Mouse (Mus musculus): Measurements from ENCODE around the gene Mttp. TPM values are rescaled to one million over a fixed set of nuclear protein-coding genes. Genes with fewer than 3 reads are reported as not detected.
A peak's percentile ranks its signal among the peaks of the same experiment; 100 is the strongest.

The Mttp gene
- polyA plus RNA-seq, 1 experiment from 2014 or later, result 8.9 TPM

DNA sequence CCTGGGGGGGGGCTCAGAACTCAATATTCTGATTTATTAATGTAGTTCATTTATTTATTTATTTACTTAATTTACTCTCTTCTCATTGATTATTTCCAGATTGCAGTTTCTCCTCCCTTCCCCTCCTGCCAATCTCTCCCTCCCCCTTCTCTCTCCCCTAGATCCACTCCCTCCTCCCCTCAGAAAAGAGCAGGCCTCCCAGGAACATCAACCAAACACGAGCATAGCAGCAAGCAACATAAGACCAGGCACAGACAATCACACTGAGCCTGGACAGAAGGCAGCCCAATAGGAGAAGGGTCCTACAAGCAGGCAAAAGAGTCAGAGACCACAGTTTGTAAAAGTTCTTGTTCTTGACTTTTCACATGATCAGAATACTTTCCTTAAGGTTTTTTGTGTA, 73.8 kb downstream of the Mttp start:
- no peaks in the 10 kb centered on the region; the same call in 1 of the 2 replicates for H3K27me3 ChIP-seq (ENCODE audit: low read depth, poor library complexity, severe bottlenecking)
- H3K4me3 ChIP-seq, result no peak overlapping the region
- H3K9me3 ChIP-seq (replicated peaks), result no peaks in the 10 kb centered on the region
- 0% methylated on average over 1 of the region's 1 CpGs for WGBS
- DNase-seq (ENCODE audit: low spot score), result no peak
- H3K27ac ChIP-seq, result peak overlapping the region; percentile 73; the same call in 1 of the 2 replicates
- H3K4me1 ChIP-seq, result peaks cover 35% of the 10 kb centered on the region
- no peaks in the 10 kb centered on the region for H3K36me3 ChIP-seq

DNA sequence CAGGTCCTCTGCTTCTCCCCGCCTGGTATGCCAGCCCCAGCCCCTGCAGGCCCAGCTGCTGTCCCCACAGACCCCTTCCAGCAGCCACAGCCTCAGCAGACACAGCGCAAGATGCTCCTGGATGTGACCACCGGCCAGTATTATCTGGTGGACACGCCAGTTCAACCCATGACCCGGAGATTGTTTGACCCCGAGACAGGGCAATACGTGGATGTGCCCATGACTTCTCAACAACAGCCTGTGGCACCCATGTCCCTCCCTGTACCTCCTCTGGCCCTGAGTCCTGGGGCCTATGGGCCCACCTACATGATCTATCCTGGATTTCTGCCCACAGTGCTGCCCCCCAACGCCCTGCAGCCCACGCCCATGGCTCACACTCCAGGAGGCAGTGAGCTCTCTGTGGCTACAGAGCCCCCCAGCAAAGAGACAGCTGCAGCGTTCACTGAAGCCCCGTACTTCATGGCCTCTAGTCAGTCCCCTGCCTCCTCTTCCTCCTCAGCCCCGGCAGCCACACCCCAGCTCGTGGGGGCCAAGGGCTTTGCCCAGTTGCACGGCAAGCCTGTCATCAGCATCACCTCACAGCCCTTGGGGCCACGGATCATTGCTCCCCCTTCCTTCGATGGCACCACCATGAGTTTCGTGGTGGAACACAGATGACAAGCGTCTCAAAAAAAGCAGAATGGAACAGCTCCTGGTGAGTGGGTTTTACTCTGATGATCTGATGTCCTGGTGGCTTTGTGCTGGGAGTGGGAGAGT, 74.8 kb downstream of the Mttp start:
- Histone ChIP-seq H3K4me1 (peaks cover 44% of the 10 kb centered on the region), H3K4me3 (no peak overlapping the region), H3K27ac (peak overlapping the region; percentile 73), H3K27me3 (ENCODE audit: low read depth, poor library complexity, severe bottlenecking) (no peaks in the 10 kb centered on the region; the same call in 1 of the 2 replicates), H3K9me3 (replicated peaks) (no peaks in the 10 kb centered on the region), H3K36me3 (no peaks in the 10 kb centered on the region)
- no peak for DNase-seq (ENCODE audit: low spot score)
- WGBS, result 75% methylated on average over 18 of the region's 18 CpGs

DNA sequence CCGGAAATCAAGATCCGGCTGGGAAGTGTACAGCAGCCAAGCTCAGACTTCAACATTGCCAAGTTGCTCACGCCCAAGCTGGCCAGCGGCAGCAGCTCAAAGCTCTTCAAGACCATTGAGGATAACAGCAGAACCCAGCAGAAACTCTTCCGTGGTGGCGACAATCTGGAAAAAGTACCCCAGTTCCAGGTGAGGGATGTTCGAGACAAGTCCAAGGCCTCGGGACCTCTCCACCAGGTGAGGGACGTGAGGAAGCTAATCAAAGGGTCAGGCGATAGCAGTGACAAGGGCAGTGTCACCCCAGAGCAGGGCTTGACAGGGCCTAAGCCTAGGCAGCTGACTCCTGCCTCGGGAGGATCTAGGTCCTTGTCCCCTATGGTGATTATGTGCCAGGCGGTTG, 76.7 kb downstream of the Mttp start:
- DNase-seq (ENCODE audit: low spot score), result no peak
- Histone ChIP-seq H3K36me3 (no peaks in the 10 kb centered on the region), H3K9me3 (replicated peaks) (no peaks in the 10 kb centered on the region), H3K27ac (no peak overlapping the region), H3K4me3 (no peak overlapping the region), H3K27me3 (ENCODE audit: low read depth, poor library complexity, severe bottlenecking) (no peaks in the 10 kb centered on the region; the same call in 1 of the 2 replicates), H3K4me1 (peaks cover 51% of the 10 kb centered on the region)
- WGBS, result 96% methylated on average over 12 of the region's 12 CpGs

DNA sequence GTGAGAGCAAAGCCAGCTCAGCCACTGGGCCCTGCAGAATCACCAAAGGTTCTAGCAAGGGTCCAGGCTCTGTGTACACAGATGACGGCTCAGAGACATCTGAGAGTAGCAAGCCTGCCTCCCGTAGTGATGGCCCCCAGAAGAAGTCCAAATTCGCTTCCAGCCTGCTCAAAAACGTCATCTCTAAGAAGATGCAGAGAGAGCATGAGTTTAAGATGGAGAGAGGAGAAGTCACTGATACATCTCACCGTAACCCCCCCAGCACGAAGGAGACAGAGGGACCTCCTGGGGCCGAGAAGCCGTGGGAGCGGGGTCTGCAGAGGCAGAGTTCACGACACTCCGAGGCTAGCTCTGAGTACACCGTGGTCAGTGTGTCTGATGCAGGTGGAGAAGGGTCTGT, 77.5 kb downstream of the Mttp start, which contains the start of gene Gm5105:
Gm5105 (minus strand) TSS at position 101 of the 400 bp plus-strand sequence.
- WGBS, result 92% methylated on average over 12 of the region's 12 CpGs
- H3K4me3 ChIP-seq, result no peak within 1 kb of the TSS
- H3K9me3 ChIP-seq (replicated peaks), result no peaks in the 10 kb centered on the region
- H3K4me1 ChIP-seq, result peaks cover 51% of the 10 kb centered on the region
- H3K27ac ChIP-seq, result peak within 1 kb of the TSS; percentile 51; the same call in 1 of the 2 replicates
- DNase-seq (ENCODE audit: low spot score), result no peak
- no peaks in the 10 kb centered on the region; the same call in 1 of the 2 replicates for H3K27me3 ChIP-seq (ENCODE audit: low read depth, poor library complexity, severe bottlenecking)
- no peaks in the 10 kb centered on the region for H3K36me3 ChIP-seq

DNA sequence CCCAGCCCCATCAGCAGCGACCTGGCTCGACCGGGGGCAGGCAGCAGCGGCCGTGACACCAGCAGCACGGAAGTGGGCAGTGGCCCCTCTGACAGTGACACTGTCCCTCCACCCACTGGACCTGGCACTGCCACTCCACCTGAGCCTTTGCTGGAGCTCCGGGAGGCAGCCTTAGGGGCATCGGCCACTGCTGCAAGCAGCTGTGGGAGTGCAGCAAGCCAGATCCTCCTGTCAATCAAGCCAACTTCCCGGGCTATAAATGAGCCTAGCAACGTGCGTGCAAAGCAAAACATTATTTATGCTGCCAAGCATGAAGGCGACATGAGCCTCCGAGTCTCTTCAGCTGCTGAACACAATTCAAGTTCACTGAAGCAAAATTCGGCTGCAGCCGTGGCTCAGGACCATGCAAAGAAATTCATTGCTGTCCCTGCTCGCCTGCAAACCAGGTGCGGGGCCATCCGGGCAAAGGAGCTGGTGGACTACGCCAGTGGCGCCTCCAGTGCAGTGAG, 78.4 kb downstream of the Mttp start:
- H3K27ac ChIP-seq, result peak overlapping the region; percentile 51; the same call in 1 of the 2 replicates
- no peaks in the 10 kb centered on the region; the same call in 1 of the 2 replicates for H3K27me3 ChIP-seq (ENCODE audit: low read depth, poor library complexity, severe bottlenecking)
- WGBS, result 89% methylated on average over 20 of the region's 20 CpGs
- peaks cover 48% of the 10 kb centered on the region for H3K4me1 ChIP-seq
- H3K36me3 ChIP-seq, result no peaks in the 10 kb centered on the region
- no peak for DNase-seq (ENCODE audit: low spot score)
- no peaks in the 10 kb centered on the region for H3K9me3 ChIP-seq (replicated peaks)
- H3K4me3 ChIP-seq, result no peak overlapping the region

DNA sequence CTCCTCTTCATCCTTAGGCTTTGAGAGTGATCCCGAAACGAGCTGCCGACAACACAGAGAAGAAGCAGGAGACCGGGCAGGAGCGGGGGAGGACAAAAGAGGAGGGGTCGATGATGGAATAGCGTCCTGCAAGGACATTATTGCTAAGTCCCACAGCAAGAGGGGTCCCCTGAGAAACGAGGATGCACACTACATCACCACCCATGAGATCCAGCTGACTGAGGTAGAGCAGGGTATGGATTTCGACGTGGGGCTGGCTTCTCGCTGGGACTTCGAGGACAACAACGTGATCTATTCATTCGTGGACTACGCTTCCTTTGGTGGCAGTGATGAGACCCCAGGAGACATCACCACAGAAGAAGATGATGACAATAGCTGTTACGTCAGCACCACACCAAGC, 78.8 kb downstream of the Mttp start:
- no peaks in the 10 kb centered on the region for H3K9me3 ChIP-seq (replicated peaks)
- no peaks in the 10 kb centered on the region for H3K36me3 ChIP-seq
- DNase-seq (ENCODE audit: low spot score), result no peak
- whole genome bisulfite sequencing, result 90% methylated on average over 16 of the region's 16 CpGs
- H3K27me3 ChIP-seq (ENCODE audit: low read depth, poor library complexity, severe bottlenecking), result no peaks in the 10 kb centered on the region; the same call in 1 of the 2 replicates
- peaks cover 43% of the 10 kb centered on the region for H3K4me1 ChIP-seq
- H3K4me3 ChIP-seq, result no peak overlapping the region
- peak overlapping the region; percentile 51 for H3K27ac ChIP-seq

- peak within 1 kb of the TSS; percentile 51 for H3K27ac ChIP-seq
- no peak within 1 kb of the TSS for H3K4me3 ChIP-seq
- H3K4me1 ChIP-seq, result peaks cover 34% of the 10 kb centered on the region
- no peaks in the 10 kb centered on the region for H3K36me3 ChIP-seq
- 82% methylated on average over 33 of the region's 33 CpGs for WGBS
- no peaks in the 10 kb centered on the region for H3K9me3 ChIP-seq (replicated peaks)
- DNase-seq (ENCODE audit: low spot score), result no peak
- H3K27me3 ChIP-seq (ENCODE audit: low read depth, poor library complexity, severe bottlenecking), result no peaks in the 10 kb centered on the region; the same call in 1 of the 2 replicates
These were observed 79.8 kb downstream of the Mttp start, which contains the start of gene 1110002E22Rik for GRCm38 (mm10) chr3:138064732-138065645. Gene 1110002E22Rik, plus strand, starts transcription at chr3:138065052.

DNA sequence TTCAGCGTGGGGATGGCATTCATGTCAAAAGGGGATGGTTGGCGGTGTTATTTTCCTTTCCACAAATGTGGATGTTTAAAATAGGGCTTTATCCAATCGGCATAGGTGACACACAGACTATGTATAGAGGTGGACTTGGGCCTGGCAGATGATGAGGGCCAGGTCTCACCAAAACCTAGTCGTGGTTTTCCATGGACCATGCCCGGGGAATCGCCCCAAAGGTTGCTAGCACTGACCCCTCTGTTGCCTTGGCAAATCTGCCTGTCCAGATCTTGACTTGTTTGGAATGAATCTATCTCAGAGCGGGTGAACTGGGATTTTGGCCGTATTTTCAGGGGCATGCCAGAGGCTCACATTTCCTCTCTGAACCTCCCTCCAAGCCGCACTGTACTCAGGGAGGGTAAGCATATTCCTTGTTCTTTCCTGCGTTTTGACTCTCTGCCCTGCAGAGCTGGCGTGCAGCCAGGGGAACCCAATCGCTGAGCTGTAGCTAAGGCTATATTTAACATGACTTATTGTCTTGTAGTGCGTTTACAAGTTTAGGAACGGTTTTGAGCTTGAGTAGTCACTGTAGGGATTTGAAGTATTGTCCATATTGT, 80.9 kb downstream of the Mttp start:
- no peaks in the 10 kb centered on the region for H3K9me3 ChIP-seq (replicated peaks)
- H3K27me3 ChIP-seq (ENCODE audit: low read depth, poor library complexity, severe bottlenecking), result no peaks in the 10 kb centered on the region; the same call in 1 of the 2 replicates
- H3K4me3 ChIP-seq, result no peak overlapping the region
- H3K27ac ChIP-seq, result no peak overlapping the region
- 82% methylated on average over 14 of the region's 14 CpGs for WGBS
- H3K36me3 ChIP-seq, result no peaks in the 10 kb centered on the region
- no peak for DNase-seq (ENCODE audit: low spot score)
- H3K4me1 ChIP-seq, result peaks cover 26% of the 10 kb centered on the region

- WGBS, result 90% methylated on average over 4 of the region's 4 CpGs
- no peak overlapping the region for H3K27ac ChIP-seq
- peaks cover 26% of the 10 kb centered on the region for H3K4me1 ChIP-seq
- H3K27me3 ChIP-seq (ENCODE audit: low read depth, poor library complexity, severe bottlenecking), result no peaks in the 10 kb centered on the region; the same call in 1 of the 2 replicates
- no peaks in the 10 kb centered on the region for H3K36me3 ChIP-seq
- no peaks in the 10 kb centered on the region for H3K9me3 ChIP-seq (replicated peaks)
- no peak overlapping the region for H3K4me3 ChIP-seq
- no peak for DNase-seq (ENCODE audit: low spot score)
These were observed 82.1 kb downstream of the Mttp start for GRCm38 (mm10) chr3:138062673-138063072.

DNA sequence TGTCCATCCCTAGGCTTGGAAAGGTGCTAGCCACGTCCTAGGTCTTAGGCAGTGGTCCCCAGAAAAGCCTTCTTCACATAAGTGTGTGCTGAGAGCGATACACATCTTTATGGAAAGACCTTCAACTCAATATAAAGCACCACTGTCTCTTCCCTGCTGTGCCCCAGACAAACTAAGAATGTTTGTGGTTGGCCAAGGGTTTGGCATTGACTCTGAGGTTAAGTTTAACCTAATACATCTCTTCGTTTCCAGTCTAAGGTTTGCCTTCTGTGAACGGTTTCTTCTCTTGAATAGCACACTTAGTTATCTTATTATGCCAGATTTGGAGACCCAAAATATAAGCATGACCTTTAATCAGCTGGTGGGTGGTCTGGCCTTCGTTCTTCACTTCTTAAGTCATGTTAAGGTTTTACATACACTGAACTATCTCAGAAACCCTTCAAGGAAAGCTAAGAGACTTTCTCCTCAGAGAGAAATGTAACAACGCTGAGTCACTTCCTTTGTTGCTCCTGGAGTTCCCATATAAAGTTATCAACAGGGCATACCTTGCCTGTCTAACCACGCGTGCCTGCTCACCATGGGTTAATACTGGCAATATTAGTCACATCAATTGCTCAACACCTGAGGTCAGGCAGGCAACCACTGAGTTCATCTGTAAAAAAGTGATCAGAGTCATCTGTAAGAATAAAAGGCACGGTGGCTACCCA, 83.4 kb downstream of the Mttp start:
- 90% methylated on average over 9 of the region's 9 CpGs for WGBS

GRCm38 (mm10) chr3:138060429-138060828, 84.3 kb downstream of the Mttp start:
- 89% methylated on average over 7 of the region's 7 CpGs for WGBS
- no peak for DNase-seq (ENCODE audit: low spot score)
- H3K27me3 ChIP-seq (ENCODE audit: low read depth, poor library complexity, severe bottlenecking), result no peaks in the 10 kb centered on the region
- no peak overlapping the region for H3K4me3 ChIP-seq
- H3K36me3 ChIP-seq, result no peaks in the 10 kb centered on the region
- H3K4me1 ChIP-seq, result peaks cover 16% of the 10 kb centered on the region
- H3K9me3 ChIP-seq (replicated peaks), result no peaks in the 10 kb centered on the region
- H3K27ac ChIP-seq, result no peak overlapping the region

More for the DNA sequence above, 83.4 kb downstream of the Mttp start:
- Histone ChIP-seq H3K4me3 (no peak overlapping the region), H3K27me3 (ENCODE audit: low read depth, poor library complexity, severe bottlenecking) (no peaks in the 10 kb centered on the region), H3K36me3 (no peaks in the 10 kb centered on the region), H3K4me1 (peaks cover 22% of the 10 kb centered on the region), H3K9me3 (replicated peaks) (no peaks in the 10 kb centered on the region), H3K27ac (no peak overlapping the region)
- no peak for DNase-seq (ENCODE audit: low spot score)

GRCm38 (mm10) chr3:138058226-138058625, 86.5 kb downstream of the Mttp start:
- no peak for DNase-seq (ENCODE audit: low spot score)
- 55% methylated on average over 4 of the region's 4 CpGs for WGBS
- H3K4me1 ChIP-seq, result peaks cover 7% of the 10 kb centered on the region; the same call in 1 of the 2 replicates

More at GRCm38 (mm10) chr3:138058226-138058625, 86.5 kb downstream of the Mttp start:
- Histone ChIP-seq H3K27ac (no peak overlapping the region), H3K27me3 (ENCODE audit: low read depth, poor library complexity, severe bottlenecking) (no peaks in the 10 kb centered on the region), H3K4me3 (no peak overlapping the region), H3K36me3 (no peaks in the 10 kb centered on the region), H3K9me3 (replicated peaks) (no peaks in the 10 kb centered on the region)
